Mouse (Mus musculus) layer of hippocampus, adult 2 months (tissue): ENCODE results near the gene Cdh5. TPM values are rescaled to one million over a fixed set of nuclear protein-coding genes. Genes with fewer than 3 reads are reported as not detected.

ENCODE experiments used
- DNase-seq, 2 experiments: peaks; one replicate each; pipeline ENCODE4 v3.0.0; 2022; ENCODE audit warnings: low spot score in 2 of 2
- H3K27ac ChIP-seq: fragments of 200-600 bp; 2 replicates; pipeline ENCODE4 v1.8.1; 2022
- H3K4me3 ChIP-seq: fragments of 200-600 bp; 2 replicates; pipeline ENCODE4 v1.8.1; 2022; ENCODE audit warnings: mild to moderate bottlenecking
- CTCF ChIP-seq: fragments of 200-600 bp; conservative IDR thresholded peaks from 2 replicates; pipeline ENCODE4 v1.8.1; 2022; ENCODE audit warnings: antibody characterized with exemption, mild to moderate bottlenecking, moderate library complexity
- total RNA-seq, 2 experiments: library from RNA; stranded (reverse); gene quantifications; 2 replicates each; pipeline ENCODE4 v1.2.3; 2021

Cdh5 gene
- total RNA-seq, 2 experiments from 2014 or later: 9.1 to 11.6 TPM

- DNase-seq: no peak
- H3K4me3 ChIP-seq: no peak overlapping the region
- TF ChIP-seq CTCF: no peak
- H3K27ac ChIP-seq: no peak overlapping the region
Observed at GRCm38 (mm10) chr8:104169461-104169860, 68.0 kb downstream of the Cdh5 start.

GRCm38 (mm10) chr8:104170118-104171049 is 69.0 kb downstream of the Cdh5 start, which contains the start of gene Bean1:
Gene Bean1 (plus strand): TSS chr8:104170442.
- Histone ChIP-seq H3K4me3 (peak within 1 kb of the TSS; percentile 59), H3K27ac (peak within 1 kb of the TSS; percentile 55; the same call in 1 of the 2 replicates)
- DNase-seq: peak in 1 of 2 experiments; percentile 27
- no peak for TF ChIP-seq CTCF

- Histone ChIP-seq H3K4me3 (peak overlapping the region; percentile 59), H3K27ac (peak overlapping the region; percentile 55; the same call in 1 of the 2 replicates)
- TF ChIP-seq CTCF: no peak
- peak in 1 of 2 experiments; percentile 19 for DNase-seq
Observed at GRCm38 (mm10) chr8:104171050-104171620, 69.7 kb downstream of the Cdh5 start.

GRCm38 (mm10) chr8:104172420-104172819 is 71.0 kb downstream of the Cdh5 start:
- no peak for TF ChIP-seq CTCF
- H3K27ac ChIP-seq: no peak overlapping the region
- no peak overlapping the region for H3K4me3 ChIP-seq
- DNase-seq: no peak

- H3K4me3 ChIP-seq: no peak overlapping the region
- no peak overlapping the region for H3K27ac ChIP-seq
- no peak for DNase-seq
- no peak for TF ChIP-seq CTCF
Observed at GRCm38 (mm10) chr8:104175848-104176527, 74.6 kb downstream of the Cdh5 start.

GRCm38 (mm10) chr8:104177054-104177453 is 75.6 kb downstream of the Cdh5 start:
- no peak for TF ChIP-seq CTCF
- DNase-seq: no peak
- H3K27ac ChIP-seq: no peak overlapping the region
- no peak overlapping the region for H3K4me3 ChIP-seq

- no peak overlapping the region for H3K4me3 ChIP-seq
- H3K27ac ChIP-seq: no peak overlapping the region
- no peak for TF ChIP-seq CTCF
- DNase-seq: no peak
Observed at GRCm38 (mm10) chr8:104184905-104185304, 83.5 kb downstream of the Cdh5 start.

- DNase-seq: no peak
- no peak for TF ChIP-seq CTCF
- H3K27ac ChIP-seq: no peak overlapping the region
- no peak overlapping the region for H3K4me3 ChIP-seq
Observed at GRCm38 (mm10) chr8:104186827-104187226, 85.4 kb downstream of the Cdh5 start.

- no peak for DNase-seq
- no peak for TF ChIP-seq CTCF
- Histone ChIP-seq H3K27ac (no peak overlapping the region), H3K4me3 (no peak overlapping the region)
Observed at GRCm38 (mm10) chr8:104187622-104188021, 86.2 kb downstream of the Cdh5 start.

GRCm38 (mm10) chr8:104188459-104188858 is 87.0 kb downstream of the Cdh5 start:
- no peak overlapping the region for H3K27ac ChIP-seq
- H3K4me3 ChIP-seq: no peak overlapping the region
- no peak for TF ChIP-seq CTCF
- no peak for DNase-seq

GRCm38 (mm10) chr8:104190777-104191468 is 89.5 kb downstream of the Cdh5 start:
- H3K4me3 ChIP-seq: no peak overlapping the region
- no peak for DNase-seq
- TF ChIP-seq CTCF: no peak
- H3K27ac ChIP-seq: no peak overlapping the region

GRCm38 (mm10) chr8:104191496-104191895 is 90.1 kb downstream of the Cdh5 start:
- DNase-seq: no peak
- H3K27ac ChIP-seq: no peak overlapping the region
- TF ChIP-seq CTCF: no peak
- H3K4me3 ChIP-seq: no peak overlapping the region

Other genes starting within 250 kb of the Cdh5 start
- 1 to 10 TPM; 5.3 to 5.4 TPM for gene Bean1, start 68.8 kb downstream of the Cdh5 start, total RNA-seq
- gene Tk2, start 146.9 kb downstream of the Cdh5 start, total RNA-seq: 10 to 100 TPM; 36.9 to 37.6 TPM
- gene Cklf, start 149.2 kb downstream of the Cdh5 start, total RNA-seq: 1 to 10 TPM; 8.0 to 8.7 TPM
- not detected for gene Cmtm2a, start 191.6 kb downstream of the Cdh5 start, total RNA-seq
- gene Gm45711, start 208.5 kb downstream of the Cdh5 start, total RNA-seq: not detected
- not detected for gene Cmtm1, start 208.5 kb downstream of the Cdh5 start, total RNA-seq
- not detected for gene Gm11020, start 219.9 kb downstream of the Cdh5 start, total RNA-seq
- not detected for gene Cmtm2b, start 220.6 kb downstream of the Cdh5 start, total RNA-seq
- gene Cmtm3, start 237.8 kb downstream of the Cdh5 start, total RNA-seq: 10 to 100 TPM; 12.2 to 15.1 TPM